Mouse (Mus musculus) testis, adult 2 months (tissue): ENCODE data around the gene Hyal2.

Source experiments
- CTCF ChIP-seq: fragments of 200-500 bp; IDR thresholded peaks from 2 replicates; pipeline ENCODE4 v1.5.1; 2012; ENCODE audit warnings: low read depth, mild to moderate bottlenecking, inconsistent platforms, low read length, moderate library complexity; ENCODE audit not compliant: control insufficient read depth, insufficient read depth, insufficient replicate concordance
- POLR2A ChIP-seq: fragments of 200-500 bp; IDR thresholded peaks from 2 replicates; pipeline ENCODE4 v1.6.1; 2012; ENCODE audit warnings: low read depth, mild to moderate bottlenecking, inconsistent platforms, low read length, moderate library complexity; ENCODE audit not compliant: control insufficient read depth

DNA sequence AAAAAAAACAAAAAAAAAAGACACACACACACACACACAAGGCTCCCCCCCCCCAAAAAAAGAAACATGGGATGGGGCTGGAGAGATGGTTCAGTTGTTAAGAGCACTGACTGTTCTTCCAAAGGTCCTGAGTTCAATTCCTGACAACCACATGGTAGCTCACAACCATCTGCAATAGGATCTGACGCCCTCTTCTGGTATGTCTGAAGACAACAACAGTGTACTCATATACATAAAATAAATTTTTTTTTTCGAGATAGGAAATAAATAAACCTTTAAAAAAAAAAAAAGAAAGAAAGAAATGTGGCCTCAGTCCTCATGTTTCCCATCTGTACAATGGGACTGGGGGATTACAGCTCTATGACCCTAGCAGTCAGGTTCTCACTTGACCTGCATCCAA is 49.7 kb downstream of the Hyal2 start:
- TF ChIP-seq CTCF (no peak), POLR2A (no peak)
